ENCODE assay signal across 8 mouse cellular contexts in the genomic region with DNA sequence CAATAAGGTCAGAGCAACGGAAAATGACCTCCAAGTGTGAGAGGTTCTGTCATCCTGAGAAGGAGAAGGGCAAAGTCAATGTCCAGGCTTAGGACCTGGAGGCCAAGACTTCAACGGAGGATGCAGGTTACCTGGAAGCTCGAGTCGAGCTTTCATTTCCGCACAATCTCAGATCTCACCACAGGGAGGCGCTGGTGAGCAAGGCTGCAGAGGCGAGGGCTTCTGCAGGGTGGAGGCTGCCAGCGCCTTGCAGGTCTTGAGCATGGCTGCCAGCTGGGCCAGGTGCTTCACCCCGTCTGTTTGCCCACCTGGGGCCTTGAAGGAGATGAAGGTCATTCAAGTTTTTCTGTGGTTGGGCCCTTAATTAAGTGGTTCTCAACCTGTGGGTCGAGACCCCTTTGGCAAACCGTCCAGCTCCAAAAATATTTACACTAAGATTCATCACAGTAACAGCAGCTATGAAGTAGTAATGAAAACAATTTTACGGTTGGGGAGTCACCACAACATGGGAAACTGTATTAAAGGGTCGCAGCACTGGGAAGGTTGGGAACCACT. TPM values are rescaled to one million over a fixed set of nuclear protein-coding genes. Genes with fewer than 3 reads are reported as not detected.
A peak's percentile ranks its signal among the peaks of the same experiment; 100 is the strongest.
DNase-seq lines count a peak whose midpoint lies in the region; ATAC-seq and TF ChIP-seq lines count a peak whose summit lies in the region.

No protein-coding gene starts in this region.

- no peaks in the 10 kb centered on the region for H3K9me3 ChIP-seq in neural tube, embryonic 15.5 days (replicated peaks)
- H3K9me3 ChIP-seq in limb, embryonic 12.5 days, result no peaks in the 10 kb centered on the region
- H3K9me3 ChIP-seq in neural tube, embryonic 11.5 days (ENCODE audit: control insufficient read depth, low read length), result no peaks in the 10 kb centered on the region

- TF ChIP-seq POLR2A in kidney, adult 2 months (IDR thresholded peaks at IDR 0.05; ENCODE audit: low read depth, low read length), result no peak
- TF ChIP-seq POLR2A in testis, adult 2 months (IDR thresholded peaks at IDR 0.05; ENCODE audit: control insufficient read depth, low read depth, low read length), result no peak

- no peaks in the 10 kb centered on the region for H3K27me3 ChIP-seq in neural tube, embryonic 15.5 days (replicated peaks)
- H3K27me3 ChIP-seq in kidney, adult 2 months (replicated peaks; ENCODE audit: control insufficient read depth, insufficient read depth, low read length), result no peaks in the 10 kb centered on the region
- no peaks in the 10 kb centered on the region for H3K27me3 ChIP-seq in limb, embryonic 12.5 days
- H3K27me3 ChIP-seq in neural tube, embryonic 11.5 days (ENCODE audit: control insufficient read depth, insufficient read depth, low read length), result no peaks in the 10 kb centered on the region
- no peaks in the 10 kb centered on the region for H3K27me3 ChIP-seq in testis, adult 2 months (ENCODE audit: control insufficient read depth, insufficient read depth, low read length)

- H3K9ac ChIP-seq in neural tube, embryonic 15.5 days (replicated peaks), result no peak overlapping the region
- H3K9ac ChIP-seq in limb, embryonic 12.5 days (replicated peaks), result no peak overlapping the region
- no peak overlapping the region for H3K9ac ChIP-seq in neural tube, embryonic 11.5 days (ENCODE audit: low read length)

- peak; percentile 93 for DNase-seq in neural tube, embryonic 10.5 days (ENCODE audit: extremely low spot score, low spot score)
- DNase-seq in cerebellum, adult 9-11 months, result peak; percentile 82
- peak; percentile 82 for DNase-seq in gastrocnemius, postnatal 14 days
- DNase-seq in kidney, adult 2 months, result peak; percentile 82
- peak; percentile 85 for DNase-seq in neural tube, embryonic 11.5 days (ENCODE audit: low spot score)

- TF ChIP-seq CTCF in kidney, adult 2 months (conservative IDR thresholded peaks at IDR 0.05; ENCODE audit: insufficient read depth, insufficient read length, low read depth, low read length), result peak; percentile 94
- TF ChIP-seq CTCF in testis, adult 2 months (IDR thresholded peaks at IDR 0.05; ENCODE audit: control insufficient read depth, insufficient read depth, insufficient replicate concordance, low read depth, low read length), result peak; percentile 99

- H3K27ac ChIP-seq in neural tube, embryonic 15.5 days (replicated peaks), result no peak overlapping the region; the same call in 1 of the 2 replicates
- no peak overlapping the region for H3K27ac ChIP-seq in kidney, adult 2 months (ENCODE audit: insufficient read depth, low read depth, low read length)
- peak overlapping the region; percentile 20; the same call in 1 of the 2 replicates for H3K27ac ChIP-seq in limb, embryonic 12.5 days
- no peak overlapping the region for H3K27ac ChIP-seq in neural tube, embryonic 11.5 days (ENCODE audit: low read depth, low read length)
- no peak overlapping the region for H3K27ac ChIP-seq in testis, adult 2 months (ENCODE audit: control insufficient read depth, insufficient read depth, low read depth, low read length)

- no peak overlapping the region for H3K4me2 ChIP-seq in neural tube, embryonic 15.5 days
- H3K4me2 ChIP-seq in limb, embryonic 12.5 days, result no peak overlapping the region
- H3K4me2 ChIP-seq in neural tube, embryonic 11.5 days (ENCODE audit: low read depth), result no peak overlapping the region

- intact Hi-C loops in gastrocnemius, postnatal 14 days (cut with DNase I; ENCODE audit: low total_unique reads), result no loop called here

- ATAC-seq in neural tube, embryonic 15.5 days (ENCODE audit: low FRiP score), result no peak
- no peak for ATAC-seq in limb, embryonic 12.5 days (ENCODE audit: insufficient number of reproducible peaks, insufficient read depth, low FRiP score, low TSS enrichment, low read depth)
- 0 out of 2 replicates have a peak, but pooled peaks have one; percentile 35 for ATAC-seq in neural tube, embryonic 11.5 days (ENCODE audit: insufficient read depth, low FRiP score, low TSS enrichment)

- no peaks in the 10 kb centered on the region for H3K36me3 ChIP-seq in neural tube, embryonic 15.5 days
- H3K36me3 ChIP-seq in kidney, adult 2 months (ENCODE audit: control insufficient read depth, insufficient read depth, low read length), result no peaks in the 10 kb centered on the region
- H3K36me3 ChIP-seq in limb, embryonic 12.5 days, result no peaks in the 10 kb centered on the region
- no peaks in the 10 kb centered on the region for H3K36me3 ChIP-seq in neural tube, embryonic 11.5 days (ENCODE audit: control insufficient read depth, insufficient read depth, low read length)
- H3K36me3 ChIP-seq in testis, adult 2 months (ENCODE audit: control insufficient read depth, insufficient read depth, low read length), result no peaks in the 10 kb centered on the region

- 21% methylated on average over 13 of the region's 13 CpGs for WGBS in neural tube, embryonic 15.5 days
- 18% methylated on average over 13 of the region's 13 CpGs for WGBS in kidney, adult 2 months
- WGBS in limb, embryonic 12.5 days, result 22% methylated on average over 13 of the region's 13 CpGs
- WGBS in neural tube, embryonic 11.5 days, result 20% methylated on average over 13 of the region's 13 CpGs

- peaks cover 18% of the 10 kb centered on the region for H3K4me1 ChIP-seq in neural tube, embryonic 15.5 days
- no peaks in the 10 kb centered on the region for H3K4me1 ChIP-seq in kidney, adult 2 months (ENCODE audit: control insufficient read depth, insufficient read depth, low read length)
- peaks cover 33% of the 10 kb centered on the region for H3K4me1 ChIP-seq in limb, embryonic 12.5 days (replicated peaks)
- H3K4me1 ChIP-seq in neural tube, embryonic 11.5 days (ENCODE audit: control insufficient read depth, insufficient read depth, low read length), result peaks cover 7% of the 10 kb centered on the region
- peaks cover 4% of the 10 kb centered on the region; the same call in 1 of the 2 replicates for H3K4me1 ChIP-seq in testis, adult 2 months (ENCODE audit: control insufficient read depth, insufficient read depth, low read length)

- no peak overlapping the region for H3K4me3 ChIP-seq in neural tube, embryonic 15.5 days (replicated peaks)
- H3K4me3 ChIP-seq in kidney, adult 2 months (ENCODE audit: insufficient read depth, low read depth, low read length), result no peak overlapping the region
- no peak overlapping the region for H3K4me3 ChIP-seq in limb, embryonic 12.5 days (replicated peaks)
- H3K4me3 ChIP-seq in neural tube, embryonic 11.5 days (ENCODE audit: low read depth, low read length), result no peak overlapping the region
- H3K4me3 ChIP-seq in testis, adult 2 months (ENCODE audit: control insufficient read depth, low read depth, low read length), result no peak overlapping the region

RNA-seq across cellular contexts. Expression of gene Emid1, which starts 29.9 kb away (rescaled TPM):
- polyA plus RNA-seq in neural tube, embryonic 15.5 days (2015; fragmentation: Nextera tagmentation; extraction: Ambion mirVana), result 20.1 and 30.6 TPM in 2 replicates
- 10 to 100 TPM; 11.9 to 15.8 TPM for total RNA-seq in gastrocnemius, postnatal 14 days (2021)
- polyA plus RNA-seq in kidney, adult 2 months (2012; rRNA removed), result 21.9 and 23.2 TPM in 2 replicates
- 16.4 and 18.2 TPM in 2 replicates for polyA plus RNA-seq in limb, embryonic 12.5 days (2016; fragmentation: Nextera tagmentation; extraction: Ambion mirVana)
- polyA plus RNA-seq in neural tube, embryonic 11.5 days (2014; fragmentation: Nextera tagmentation; extraction: Ambion mirVana), result 33.9 and 37.7 TPM in 2 replicates
- polyA plus RNA-seq in testis, adult 2 months (2012; rRNA removed), result 4.0 and 5.2 TPM in 2 replicates
